Mouse (Mus musculus): ENCODE data around the gene Myo1d. TPM values are rescaled to one million over a fixed set of nuclear protein-coding genes. Genes with fewer than 3 reads are reported as not detected.

Myo1d gene
- polyA plus RNA-seq, 1 experiment from 2014 or later, result 3.3 TPM

- H3K4me2 ChIP-seq (ENCODE audit: low read depth, low read length, severe bottlenecking), result no peak overlapping the region
- no peaks in the 10 kb centered on the region for H3K27me3 ChIP-seq (ENCODE audit: control insufficient read depth, insufficient read depth, low read length)
- DNase-seq (ENCODE audit: low spot score) (no peak), ATAC-seq (replicated peaks; ENCODE audit: low FRiP score) (no peak)
- H3K27ac ChIP-seq (ENCODE audit: low read depth, low read length), result no peak overlapping the region
- H3K9me3 ChIP-seq (ENCODE audit: control insufficient read depth, low read length), result no peaks in the 10 kb centered on the region
- no peak overlapping the region for H3K9ac ChIP-seq (ENCODE audit: low read length)
- H3K36me3 ChIP-seq (ENCODE audit: control insufficient read depth, insufficient read depth, low read length), result no peaks in the 10 kb centered on the region
- WGBS, result 79% methylated on average over 12 of the region's 12 CpGs
- no peaks in the 10 kb centered on the region for H3K4me1 ChIP-seq (replicated peaks; ENCODE audit: control insufficient read depth, insufficient read depth, low read length)
- H3K4me3 ChIP-seq (ENCODE audit: low read depth, low read length), result no peak overlapping the region
These were observed 55.1 kb downstream of the Myo1d start for GRCm38 (mm10) chr11:80724701-80725100.

GRCm38 (mm10) chr11:80723406-80724047 lies 56.3 kb downstream of the Myo1d start:
- Histone ChIP-seq H3K27me3 (ENCODE audit: control insufficient read depth, insufficient read depth, low read length) (no peaks in the 10 kb centered on the region), H3K27ac (ENCODE audit: low read depth, low read length) (no peak overlapping the region), H3K4me3 (ENCODE audit: low read depth, low read length) (no peak overlapping the region), H3K9me3 (ENCODE audit: control insufficient read depth, low read length) (no peaks in the 10 kb centered on the region), H3K4me2 (ENCODE audit: low read depth, low read length, severe bottlenecking) (no peak overlapping the region), H3K36me3 (ENCODE audit: control insufficient read depth, insufficient read depth, low read length) (no peaks in the 10 kb centered on the region), H3K9ac (ENCODE audit: low read length) (no peak overlapping the region), H3K4me1 (replicated peaks; ENCODE audit: control insufficient read depth, insufficient read depth, low read length) (no peaks in the 10 kb centered on the region)
- ATAC-seq (replicated peaks; ENCODE audit: low FRiP score) (no peak), DNase-seq (ENCODE audit: low spot score) (no peak)
- WGBS, result 84% methylated on average over 9 of the region's 9 CpGs

GRCm38 (mm10) chr11:80719014-80719413 lies 60.8 kb downstream of the Myo1d start:
- H3K36me3 ChIP-seq (ENCODE audit: control insufficient read depth, insufficient read depth, low read length), result no peaks in the 10 kb centered on the region
- H3K4me2 ChIP-seq (ENCODE audit: low read depth, low read length, severe bottlenecking), result no peak overlapping the region
- no peaks in the 10 kb centered on the region for H3K4me1 ChIP-seq (replicated peaks; ENCODE audit: control insufficient read depth, insufficient read depth, low read length)
- DNase-seq (ENCODE audit: low spot score) (no peak), ATAC-seq (replicated peaks; ENCODE audit: low FRiP score) (no peak)
- 65% methylated on average over 1 of the region's 1 CpGs for WGBS
- no peaks in the 10 kb centered on the region for H3K9me3 ChIP-seq (ENCODE audit: control insufficient read depth, low read length)
- H3K27ac ChIP-seq (ENCODE audit: low read depth, low read length), result no peak overlapping the region
- H3K9ac ChIP-seq (ENCODE audit: low read length), result no peak overlapping the region
- H3K27me3 ChIP-seq (ENCODE audit: control insufficient read depth, insufficient read depth, low read length), result no peaks in the 10 kb centered on the region
- H3K4me3 ChIP-seq (ENCODE audit: low read depth, low read length), result no peak overlapping the region

- H3K9me3 ChIP-seq (ENCODE audit: control insufficient read depth, low read length), result no peaks in the 10 kb centered on the region
- no peak overlapping the region for H3K4me2 ChIP-seq (ENCODE audit: low read depth, low read length, severe bottlenecking)
- no peaks in the 10 kb centered on the region for H3K36me3 ChIP-seq (ENCODE audit: control insufficient read depth, insufficient read depth, low read length)
- DNase-seq (ENCODE audit: low spot score), result no peak
- H3K9ac ChIP-seq (ENCODE audit: low read length), result no peak overlapping the region
- no peak for ATAC-seq (replicated peaks; ENCODE audit: low FRiP score)
- no peaks in the 10 kb centered on the region for H3K27me3 ChIP-seq (ENCODE audit: control insufficient read depth, insufficient read depth, low read length)
- H3K27ac ChIP-seq (ENCODE audit: low read depth, low read length), result no peak overlapping the region
- no peaks in the 10 kb centered on the region for H3K4me1 ChIP-seq (replicated peaks; ENCODE audit: control insufficient read depth, insufficient read depth, low read length)
- H3K4me3 ChIP-seq (ENCODE audit: low read depth, low read length), result no peak overlapping the region
These were observed 61.8 kb downstream of the Myo1d start for GRCm38 (mm10) chr11:80718036-80718435.

- 85% methylated on average over 2 of the region's 2 CpGs for WGBS
- Histone ChIP-seq H3K36me3 (ENCODE audit: control insufficient read depth, insufficient read depth, low read length) (no peaks in the 10 kb centered on the region), H3K4me3 (ENCODE audit: low read depth, low read length) (no peak overlapping the region), H3K4me2 (ENCODE audit: low read depth, low read length, severe bottlenecking) (no peak overlapping the region), H3K4me1 (replicated peaks; ENCODE audit: control insufficient read depth, insufficient read depth, low read length) (no peaks in the 10 kb centered on the region), H3K9me3 (ENCODE audit: control insufficient read depth, low read length) (no peaks in the 10 kb centered on the region), H3K9ac (ENCODE audit: low read length) (no peak overlapping the region), H3K27ac (ENCODE audit: low read depth, low read length) (no peak overlapping the region), H3K27me3 (ENCODE audit: control insufficient read depth, insufficient read depth, low read length) (no peaks in the 10 kb centered on the region)
- DNase-seq (ENCODE audit: low spot score) (no peak), ATAC-seq (replicated peaks; ENCODE audit: low FRiP score) (no peak)
These were observed 64.7 kb downstream of the Myo1d start for GRCm38 (mm10) chr11:80715115-80715514.

- Histone ChIP-seq H3K36me3 (ENCODE audit: control insufficient read depth, insufficient read depth, low read length) (no peaks in the 10 kb centered on the region), H3K27ac (ENCODE audit: low read depth, low read length) (no peak overlapping the region), H3K4me3 (ENCODE audit: low read depth, low read length) (no peak overlapping the region), H3K9ac (ENCODE audit: low read length) (no peak overlapping the region), H3K27me3 (ENCODE audit: control insufficient read depth, insufficient read depth, low read length) (no peaks in the 10 kb centered on the region), H3K9me3 (ENCODE audit: control insufficient read depth, low read length) (no peaks in the 10 kb centered on the region), H3K4me2 (ENCODE audit: low read depth, low read length, severe bottlenecking) (no peak overlapping the region), H3K4me1 (replicated peaks; ENCODE audit: control insufficient read depth, insufficient read depth, low read length) (no peaks in the 10 kb centered on the region)
- no peak for DNase-seq (ENCODE audit: low spot score)
- no peak for ATAC-seq (replicated peaks; ENCODE audit: low FRiP score)
- WGBS, result 79% methylated on average over 1 of the region's 1 CpGs
These were observed 66.1 kb downstream of the Myo1d start for GRCm38 (mm10) chr11:80713705-80714104.

GRCm38 (mm10) chr11:80712201-80712600 lies 67.6 kb downstream of the Myo1d start:
- no peaks in the 10 kb centered on the region for H3K4me1 ChIP-seq (replicated peaks; ENCODE audit: control insufficient read depth, insufficient read depth, low read length)
- no peak overlapping the region for H3K4me2 ChIP-seq (ENCODE audit: low read depth, low read length, severe bottlenecking)
- no peaks in the 10 kb centered on the region for H3K9me3 ChIP-seq (ENCODE audit: control insufficient read depth, low read length)
- DNase-seq (ENCODE audit: low spot score), result no peak
- no peaks in the 10 kb centered on the region for H3K36me3 ChIP-seq (ENCODE audit: control insufficient read depth, insufficient read depth, low read length)
- H3K9ac ChIP-seq (ENCODE audit: low read length), result no peak overlapping the region
- H3K27ac ChIP-seq (ENCODE audit: low read depth, low read length), result no peak overlapping the region
- WGBS, result 81% methylated on average over 3 of the region's 3 CpGs
- H3K27me3 ChIP-seq (ENCODE audit: control insufficient read depth, insufficient read depth, low read length), result no peaks in the 10 kb centered on the region
- no peak for ATAC-seq (replicated peaks; ENCODE audit: low FRiP score)
- H3K4me3 ChIP-seq (ENCODE audit: low read depth, low read length), result no peak overlapping the region

DNA sequence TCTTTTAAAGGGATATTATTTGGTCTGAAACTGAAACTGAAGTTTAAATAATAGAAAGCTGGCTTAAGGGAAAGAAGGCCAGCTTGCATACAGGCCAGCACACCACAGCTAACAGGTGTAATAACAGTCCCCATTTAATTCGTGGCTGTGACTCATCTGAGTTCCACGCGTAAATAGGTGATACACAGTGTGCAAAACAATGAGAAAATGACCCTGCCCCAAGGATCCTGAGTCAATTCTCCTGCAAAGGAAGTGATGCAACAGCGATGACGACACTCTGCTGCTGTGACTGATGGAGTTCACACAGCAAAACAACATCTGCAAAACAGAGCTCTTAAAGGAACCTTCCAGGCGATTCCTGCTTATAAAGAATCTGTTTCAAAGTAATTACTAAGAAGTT lies 68.5 kb downstream of the Myo1d start:
- 82% methylated on average over 6 of the region's 6 CpGs for WGBS
- DNase-seq (ENCODE audit: low spot score) (no peak), ATAC-seq (replicated peaks; ENCODE audit: low FRiP score) (no peak)

DNA sequence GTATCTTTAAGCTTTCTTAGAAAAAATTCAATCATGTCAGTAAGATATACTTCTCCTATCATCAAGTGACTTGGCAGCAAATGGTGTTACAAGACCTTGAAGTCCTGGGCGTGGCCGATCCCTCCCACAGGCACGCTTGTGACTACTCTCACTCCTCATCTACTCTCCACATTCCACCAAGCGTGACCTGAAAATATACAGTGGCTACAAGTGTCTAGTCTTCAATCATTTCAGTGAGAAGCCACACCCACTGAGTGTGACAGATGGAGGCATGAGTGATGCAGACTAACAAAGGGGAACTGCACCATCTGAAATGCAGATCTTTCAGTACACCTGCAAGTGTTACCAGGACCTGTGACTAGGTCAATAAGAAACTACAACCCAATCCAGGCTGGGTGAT lies 79.2 kb downstream of the Myo1d start:
- Histone ChIP-seq H3K27me3 (ENCODE audit: control insufficient read depth, insufficient read depth, low read length) (no peaks in the 10 kb centered on the region), H3K36me3 (ENCODE audit: control insufficient read depth, insufficient read depth, low read length) (no peaks in the 10 kb centered on the region), H3K27ac (ENCODE audit: low read depth, low read length) (no peak overlapping the region), H3K9ac (ENCODE audit: low read length) (no peak overlapping the region), H3K4me3 (ENCODE audit: low read depth, low read length) (no peak overlapping the region), H3K4me2 (ENCODE audit: low read depth, low read length, severe bottlenecking) (no peak overlapping the region), H3K4me1 (replicated peaks; ENCODE audit: control insufficient read depth, insufficient read depth, low read length) (no peaks in the 10 kb centered on the region), H3K9me3 (ENCODE audit: control insufficient read depth, low read length) (no peaks in the 10 kb centered on the region)
- WGBS, result 90% methylated on average over 4 of the region's 4 CpGs
- DNase-seq (ENCODE audit: low spot score) (no peak), ATAC-seq (replicated peaks; ENCODE audit: low FRiP score) (no peak)

More for the DNA sequence above, 68.5 kb downstream of the Myo1d start:
- no peak overlapping the region for H3K27ac ChIP-seq (ENCODE audit: low read depth, low read length)
- H3K4me1 ChIP-seq (replicated peaks; ENCODE audit: control insufficient read depth, insufficient read depth, low read length), result no peaks in the 10 kb centered on the region
- H3K9ac ChIP-seq (ENCODE audit: low read length), result no peak overlapping the region
- no peaks in the 10 kb centered on the region for H3K27me3 ChIP-seq (ENCODE audit: control insufficient read depth, insufficient read depth, low read length)
- no peak overlapping the region for H3K4me2 ChIP-seq (ENCODE audit: low read depth, low read length, severe bottlenecking)
- H3K4me3 ChIP-seq (ENCODE audit: low read depth, low read length), result no peak overlapping the region
- no peaks in the 10 kb centered on the region for H3K9me3 ChIP-seq (ENCODE audit: control insufficient read depth, low read length)
- H3K36me3 ChIP-seq (ENCODE audit: control insufficient read depth, insufficient read depth, low read length), result no peaks in the 10 kb centered on the region
